Mouse (Mus musculus) erythroblast, embryonic 14.5 days (primary cell): ENCODE data around the gene Cdkn2aip. TPM values are rescaled to one million over a fixed set of nuclear protein-coding genes. Genes with fewer than 3 reads are reported as not detected.

Experiments used
- H3K27me3 ChIP-seq: 2 replicates; pipeline ENCODE4 v1.6.1; 2012; ENCODE audit warnings: inconsistent platforms; ENCODE audit not compliant: control insufficient read depth
- H3K36me3 ChIP-seq: 2 replicates; pipeline ENCODE4 v1.6.1; 2012; ENCODE audit warnings: mild to moderate bottlenecking, inconsistent platforms; ENCODE audit not compliant: control insufficient read depth
- H3K4me1 ChIP-seq: 2 replicates; pipeline ENCODE4 v1.6.1; 2012; ENCODE audit warnings: inconsistent platforms; ENCODE audit not compliant: control insufficient read depth
- H3K4me3 ChIP-seq: replicated peaks from 2 replicates; pipeline ENCODE3; 2012; ENCODE audit warnings: moderate library complexity, mild to moderate bottlenecking, inconsistent platforms
- H3K9me3 ChIP-seq: 2 replicates; pipeline ENCODE4 v1.6.1; 2012; ENCODE audit warnings: low read length, inconsistent platforms, mixed read lengths; ENCODE audit not compliant: control insufficient read depth
- GATA1 ChIP-seq: IDR thresholded peaks from 2 replicates; pipeline ENCODE4 v1.6.1; 2012; ENCODE audit warnings: low read length, inconsistent platforms, mixed read lengths
- TAL1 ChIP-seq: IDR thresholded peaks from 3 replicates; pipeline ENCODE4 v1.6.1; 2012; ENCODE audit warnings: low read length, inconsistent platforms, mixed read lengths
- polyA plus RNA-seq: library from polyadenylated mRNA; stranded (reverse); fragments of >175 nt; gene quantifications from 2 replicates; pipeline ENCODE4 v1.2.3, GENCODE M21; 2012

Gene Cdkn2aip
- polyA plus RNA-seq, result 1.2 and 2.2 TPM in 2 replicates

- no peak for TF ChIP-seq TAL1
- no peak for TF ChIP-seq GATA1
- Histone ChIP-seq H3K27me3 (no peaks in the 10 kb centered on the region; the same call in 1 of the 2 replicates), H3K4me3 (peak within 1 kb of the TSS; percentile 100), H3K4me1 (peaks cover 32% of the 10 kb centered on the region), H3K9me3 (no peaks in the 10 kb centered on the region), H3K36me3 (peaks cover 30% of the 10 kb centered on the region)
Measured at GRCm38 (mm10) chr8:47713761-47714745, at the start of gene Cdkn2aip. Gene Cdkn2aip, minus strand, starts transcription at chr8:47713932.

DNA sequence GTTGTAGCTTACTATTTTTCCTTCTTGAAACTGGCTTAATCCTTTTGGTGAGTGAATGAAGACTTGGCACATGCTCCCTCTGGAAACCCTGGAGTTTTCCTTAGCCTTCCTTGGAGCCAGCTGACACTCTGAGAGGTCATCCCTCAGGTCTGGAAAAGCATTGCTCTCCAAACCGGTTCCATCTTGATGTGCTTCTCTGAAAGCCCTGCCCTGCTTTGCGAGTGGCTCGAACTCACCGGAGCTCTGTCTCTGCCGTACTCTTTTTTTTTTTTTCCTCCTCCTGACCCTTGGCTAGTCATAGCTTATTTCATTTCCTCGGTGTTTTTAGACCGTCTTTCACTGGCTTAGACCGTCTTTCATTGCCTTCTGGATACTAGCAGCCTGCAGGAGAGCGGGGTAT lies 49.5 kb upstream of the Cdkn2aip start:
- Histone ChIP-seq H3K4me1 (no peaks in the 10 kb centered on the region), H3K36me3 (no peaks in the 10 kb centered on the region), H3K9me3 (no peaks in the 10 kb centered on the region), H3K4me3 (no peak overlapping the region), H3K27me3 (no peaks in the 10 kb centered on the region; the same call in 1 of the 2 replicates)
- TF ChIP-seq TAL1, result no peak
- no peak for TF ChIP-seq GATA1

DNA sequence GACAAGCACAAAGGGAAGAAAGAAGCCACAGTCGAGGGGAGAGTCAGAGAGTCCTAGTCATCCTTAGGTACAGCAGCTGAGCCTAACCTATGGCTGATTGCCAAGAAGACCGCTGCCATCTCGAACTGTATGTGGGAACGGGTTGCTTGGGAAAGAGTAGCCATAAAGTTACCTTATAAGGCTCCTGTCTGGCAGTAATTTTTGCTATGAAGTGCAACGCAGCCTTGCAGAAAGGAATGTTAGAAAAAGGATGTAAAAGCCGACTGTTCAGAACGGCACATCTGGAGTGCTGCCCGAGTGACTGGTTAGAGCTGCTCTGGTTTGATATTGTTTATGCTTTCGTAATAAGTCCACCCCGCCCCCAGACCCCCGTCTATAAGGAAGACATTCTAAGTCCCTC lies 47.0 kb upstream of the Cdkn2aip start:
- Histone ChIP-seq H3K4me1 (no peaks in the 10 kb centered on the region), H3K27me3 (no peaks in the 10 kb centered on the region; the same call in 1 of the 2 replicates), H3K4me3 (no peak overlapping the region), H3K36me3 (no peaks in the 10 kb centered on the region), H3K9me3 (no peaks in the 10 kb centered on the region)
- TF ChIP-seq TAL1 (no peak), GATA1 (no peak)

DNA sequence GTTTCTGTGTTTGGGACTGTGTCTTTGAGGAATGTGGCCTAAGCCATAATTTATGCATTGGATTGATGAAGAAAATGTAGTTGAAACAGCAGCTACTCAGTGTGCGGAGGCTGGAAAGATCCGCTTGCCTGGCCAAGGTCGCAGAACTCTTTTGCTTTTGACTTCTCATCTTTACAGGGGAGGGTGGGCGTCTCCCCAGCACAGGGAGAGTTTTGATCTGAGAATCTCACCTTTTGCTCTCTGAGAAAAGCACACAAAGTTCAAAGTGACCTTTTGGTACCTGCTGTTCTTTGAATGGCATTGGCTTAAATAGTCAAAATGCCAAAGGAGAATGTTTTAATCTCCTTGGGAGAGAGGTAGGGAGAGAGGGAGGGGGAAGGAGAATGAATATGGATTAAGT lies 46.5 kb upstream of the Cdkn2aip start:
- Histone ChIP-seq H3K9me3 (no peaks in the 10 kb centered on the region), H3K4me3 (no peak overlapping the region), H3K27me3 (no peaks in the 10 kb centered on the region; the same call in 1 of the 2 replicates), H3K4me1 (no peaks in the 10 kb centered on the region), H3K36me3 (no peaks in the 10 kb centered on the region)
- TF ChIP-seq GATA1 (no peak), TAL1 (no peak)

DNA sequence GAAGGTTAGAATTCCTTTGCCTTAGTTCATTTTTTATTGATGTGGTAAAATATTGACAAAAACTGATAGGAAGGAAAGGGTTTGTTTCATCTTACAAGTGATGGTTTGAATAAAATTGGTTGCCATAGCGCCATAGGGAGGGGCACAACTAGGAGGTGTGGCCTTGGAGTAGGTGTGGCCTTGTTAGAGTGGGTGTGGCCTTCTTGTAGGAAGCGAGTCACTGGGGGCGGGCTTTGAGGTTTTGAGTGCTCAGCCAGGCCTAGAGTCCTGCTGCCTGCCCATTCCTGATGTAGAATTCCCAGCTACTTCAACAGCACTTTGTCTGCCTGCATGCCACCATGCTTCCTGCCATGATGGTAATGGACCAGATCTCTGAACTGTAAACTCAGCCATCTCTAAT lies 39.4 kb upstream of the Cdkn2aip start:
- H3K36me3 ChIP-seq, result no peaks in the 10 kb centered on the region
- H3K4me1 ChIP-seq, result no peaks in the 10 kb centered on the region
- TF ChIP-seq GATA1, result no peak
- no peak for TF ChIP-seq TAL1
- H3K27me3 ChIP-seq, result no peaks in the 10 kb centered on the region
- peaks cover 2% of the 10 kb centered on the region; the same call in 1 of the 2 replicates for H3K9me3 ChIP-seq
- H3K4me3 ChIP-seq, result no peak overlapping the region

DNA sequence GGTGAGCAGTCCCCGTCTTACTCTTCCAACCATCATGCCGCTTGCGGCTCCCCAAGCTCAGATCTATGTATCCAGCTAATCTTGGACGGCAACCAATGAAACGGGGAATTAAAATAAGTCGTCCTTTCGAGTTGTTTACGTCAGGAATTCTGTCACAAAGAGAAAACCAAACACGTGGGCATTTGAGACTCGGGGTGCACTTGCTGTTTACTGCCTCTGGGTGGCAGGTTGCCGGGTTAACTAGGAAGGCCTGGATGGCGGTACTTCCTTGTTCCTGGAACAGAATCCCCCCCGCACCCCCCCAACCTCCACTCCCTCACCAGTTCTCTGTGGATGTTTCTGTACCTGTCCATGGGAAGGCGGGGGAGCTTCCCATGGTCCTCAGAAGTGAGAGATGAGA lies 36.4 kb upstream of the Cdkn2aip start:
- TF ChIP-seq GATA1 (no peak), TAL1 (no peak)
- Histone ChIP-seq H3K4me3 (no peak overlapping the region), H3K9me3 (peaks cover 2% of the 10 kb centered on the region; the same call in 1 of the 2 replicates), H3K36me3 (no peaks in the 10 kb centered on the region), H3K27me3 (no peaks in the 10 kb centered on the region), H3K4me1 (no peaks in the 10 kb centered on the region)

DNA sequence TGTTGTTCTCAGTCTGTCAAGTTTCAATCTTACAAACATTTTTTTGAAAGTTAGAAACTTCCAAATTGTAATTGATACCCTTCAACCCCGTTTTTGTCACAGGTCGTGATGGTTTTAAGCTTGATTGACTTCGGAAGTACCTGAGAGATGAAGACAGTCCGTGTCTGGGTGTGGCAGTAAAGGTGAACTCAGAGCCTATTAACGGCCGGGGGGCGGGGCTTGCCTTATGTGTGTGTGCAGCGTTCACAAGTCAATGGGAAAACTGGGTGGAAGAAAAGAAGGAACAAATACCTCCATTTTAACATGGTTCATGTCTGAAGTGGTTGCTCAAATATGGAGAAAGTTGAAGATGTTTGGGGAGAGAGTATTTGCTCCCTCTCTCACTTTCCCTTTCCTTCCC lies 35.8 kb upstream of the Cdkn2aip start:
- H3K9me3 ChIP-seq, result peaks cover 2% of the 10 kb centered on the region; the same call in 1 of the 2 replicates
- TF ChIP-seq TAL1 (no peak), GATA1 (no peak)
- H3K4me1 ChIP-seq, result no peaks in the 10 kb centered on the region
- H3K36me3 ChIP-seq, result no peaks in the 10 kb centered on the region
- H3K4me3 ChIP-seq, result no peak overlapping the region
- no peaks in the 10 kb centered on the region for H3K27me3 ChIP-seq

- Histone ChIP-seq H3K36me3 (no peaks in the 10 kb centered on the region), H3K4me1 (no peaks in the 10 kb centered on the region), H3K27me3 (peaks cover 4% of the 10 kb centered on the region; the same call in 1 of the 2 replicates), H3K9me3 (no peaks in the 10 kb centered on the region), H3K4me3 (no peak overlapping the region)
- TF ChIP-seq TAL1 (no peak), GATA1 (no peak)
Measured at GRCm38 (mm10) chr8:47746304-47746703, 32.6 kb upstream of the Cdkn2aip start.

DNA sequence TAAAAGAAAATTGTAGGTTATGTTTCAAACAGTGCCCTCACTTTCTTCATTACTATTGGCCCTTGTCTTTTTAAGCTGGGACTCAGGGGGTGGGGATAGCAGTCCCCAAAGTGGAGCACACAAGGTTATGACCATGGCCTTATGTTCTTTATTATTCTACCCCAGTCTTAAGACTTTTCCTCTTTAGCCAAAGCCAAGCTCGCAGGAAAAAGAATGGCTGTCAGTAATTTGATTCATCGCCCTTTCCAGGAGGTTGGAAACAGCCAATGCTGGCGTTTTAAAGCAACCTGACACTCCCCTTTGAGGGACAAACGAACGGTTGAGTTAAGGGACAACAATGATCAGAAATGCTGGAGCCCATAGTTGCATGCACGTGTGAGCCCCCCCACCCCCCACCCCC lies 32.1 kb upstream of the Cdkn2aip start:
- peaks cover 4% of the 10 kb centered on the region; the same call in 1 of the 2 replicates for H3K27me3 ChIP-seq
- H3K36me3 ChIP-seq, result no peaks in the 10 kb centered on the region
- no peaks in the 10 kb centered on the region for H3K9me3 ChIP-seq
- H3K4me3 ChIP-seq, result no peak overlapping the region
- TF ChIP-seq TAL1 (no peak), GATA1 (no peak)
- H3K4me1 ChIP-seq, result no peaks in the 10 kb centered on the region
